Mouse (Mus musculus) lung, postnatal 36 days (tissue): Measurements from ENCODE around the gene Hoxa4.
A peak's percentile ranks its signal among the peaks of the same experiment; 100 is the strongest.

ENCODE experiments used
- DNase-seq: peaks from one replicate; pipeline ENCODE4 v3.0.0; 2022; ENCODE audit warnings: mixed read lengths

Hoxa4 gene

DNA sequence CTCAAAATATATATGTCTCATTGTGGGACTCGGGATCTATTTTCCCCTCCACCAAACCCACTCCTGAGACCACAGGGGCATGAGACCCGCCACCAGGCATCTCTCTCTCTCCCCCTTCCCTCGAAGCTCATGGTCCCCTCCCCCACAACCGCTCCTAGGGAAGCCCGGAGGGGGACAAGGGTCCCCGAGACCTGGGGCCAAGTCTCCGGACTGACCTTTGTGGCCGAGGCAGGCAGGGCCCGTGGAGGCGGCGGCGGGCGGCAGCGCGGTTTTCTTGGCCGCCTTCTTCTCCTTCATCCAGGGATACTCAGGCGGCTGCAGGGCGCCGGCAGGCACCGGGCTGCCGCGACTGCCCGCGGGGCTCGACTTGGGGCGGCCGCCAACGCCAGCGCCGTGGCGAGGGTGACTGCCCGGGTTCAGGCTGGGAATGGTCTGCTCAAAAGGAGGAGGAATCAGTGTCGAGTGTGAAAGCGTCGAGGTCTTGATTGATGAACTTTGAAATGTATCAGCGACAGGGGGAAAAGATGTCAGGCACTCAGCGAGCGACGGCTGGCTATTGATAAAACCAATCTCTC, 27.4 kb downstream of the Hoxa4 start:
- DNase-seq = no peak

DNA sequence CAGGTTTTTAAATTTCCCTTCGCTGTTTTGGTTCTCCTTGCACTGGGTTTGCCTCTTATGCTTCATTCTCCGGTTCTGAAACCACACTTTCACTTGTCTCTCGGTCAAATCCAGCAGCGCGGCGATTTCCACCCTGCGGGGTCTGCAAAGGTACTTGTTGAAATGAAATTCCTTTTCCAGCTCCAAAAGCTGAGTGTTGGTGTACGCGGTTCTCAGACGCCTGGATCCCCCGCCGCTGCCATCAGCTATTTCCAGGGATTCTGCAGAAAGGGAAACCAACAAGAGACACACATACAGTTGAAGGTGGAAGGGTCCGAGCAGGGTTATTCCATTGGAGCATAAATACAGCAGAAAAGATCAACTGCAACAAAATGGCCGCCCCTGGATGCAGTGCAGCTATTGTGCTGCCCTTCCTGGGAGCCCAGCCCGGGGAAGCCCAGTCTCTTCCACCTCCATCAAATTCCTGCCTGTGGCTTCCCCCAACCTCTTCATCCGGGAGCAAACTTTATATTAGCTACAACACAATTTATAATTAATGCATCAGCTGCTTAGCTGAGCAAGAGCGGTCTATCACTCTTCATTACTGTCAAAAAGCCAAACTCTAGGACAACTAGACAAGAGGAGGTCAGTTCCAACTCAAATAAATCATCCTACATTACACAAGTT, 28.1 kb downstream of the Hoxa4 start:
- DNase-seq = no peak

DNA sequence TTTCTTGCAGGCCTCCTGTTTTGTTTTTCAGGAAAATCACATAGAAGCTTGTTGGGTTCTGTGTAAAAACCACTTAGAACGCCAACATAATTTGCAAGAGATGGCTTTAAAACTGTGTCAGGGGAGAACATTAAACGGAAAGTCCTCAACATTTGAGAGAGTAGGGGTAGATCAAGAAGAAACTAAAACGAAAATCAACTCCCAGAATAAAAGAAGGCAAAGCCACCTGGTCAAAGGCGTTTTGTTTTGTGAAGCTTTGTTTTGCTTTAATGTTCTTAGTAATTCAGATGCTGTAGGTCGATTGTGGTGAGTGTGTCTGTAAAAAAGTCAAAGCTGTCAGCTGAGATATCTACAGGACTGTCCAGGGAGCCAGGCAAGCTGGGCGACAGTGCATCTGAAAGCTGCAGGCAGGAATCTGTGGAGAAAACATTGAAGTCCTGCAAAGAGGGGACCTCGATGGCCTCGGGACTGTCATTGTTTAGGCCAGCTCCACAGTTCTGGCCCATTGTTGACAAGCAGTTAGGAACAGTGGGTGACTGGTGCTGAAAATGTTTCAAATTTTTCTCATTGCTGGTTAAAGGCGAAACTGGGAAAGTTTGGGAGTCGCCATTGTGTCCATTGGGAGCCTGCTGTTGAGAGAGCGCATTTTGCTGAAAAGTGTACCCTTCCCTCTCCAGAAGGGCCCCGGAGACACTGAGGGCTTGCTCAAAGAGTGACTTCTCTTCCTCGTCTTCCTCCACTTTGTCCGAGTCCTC, 28.8 kb downstream of the Hoxa4 start:
- no peak for DNase-seq

DNA sequence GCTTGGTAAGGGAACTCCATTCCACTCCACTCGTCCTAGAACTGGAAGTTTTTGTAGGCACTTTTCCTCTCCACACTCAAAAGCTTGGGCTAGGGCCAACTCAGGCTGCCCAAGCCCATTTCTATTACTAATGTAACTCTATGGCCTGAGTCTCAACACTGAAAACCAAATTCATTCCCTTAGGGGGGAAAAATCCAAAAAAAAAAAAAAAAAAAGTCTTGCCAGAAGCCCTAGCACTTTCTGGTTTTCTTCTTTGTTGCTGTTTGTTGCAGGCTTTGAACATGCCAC, 29.5 kb downstream of the Hoxa4 start:
- DNase-seq = no peak

DNA sequence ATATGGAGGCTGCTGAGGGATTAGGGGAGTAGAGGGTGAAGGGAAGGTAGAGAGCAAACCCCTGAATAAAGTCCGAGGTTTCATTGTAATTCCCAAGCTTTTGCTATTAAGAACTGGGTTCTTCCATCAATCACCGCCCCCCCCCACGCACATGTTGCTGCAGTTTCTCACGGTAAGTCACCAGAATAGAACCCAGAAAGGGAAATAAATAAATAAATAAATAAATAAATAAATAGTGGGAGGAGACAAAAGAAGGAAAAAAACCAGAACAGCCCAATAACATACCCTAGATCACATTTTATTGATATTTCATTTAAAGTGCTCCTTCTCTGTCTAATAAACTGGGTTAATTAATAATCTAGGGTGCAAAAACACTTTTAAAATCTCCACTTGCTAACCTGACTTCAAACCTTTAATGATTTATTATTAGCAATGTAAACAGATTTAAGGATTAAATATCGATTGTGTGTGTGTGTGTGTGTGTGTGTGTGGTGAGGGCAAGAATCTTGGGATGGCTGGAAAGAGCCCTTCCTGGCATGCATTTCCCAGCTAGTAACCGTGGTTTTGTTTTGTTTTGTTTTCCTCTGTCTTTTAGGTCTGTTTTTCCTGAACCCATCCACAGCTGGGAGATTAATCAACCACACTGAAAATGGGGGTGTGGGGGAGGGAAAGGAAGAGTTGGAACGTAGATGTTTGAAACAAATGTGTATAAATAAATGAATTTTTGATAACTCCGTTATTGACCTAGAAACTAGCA, 30.0 kb downstream of the Hoxa4 start:
- no peak for DNase-seq

DNA sequence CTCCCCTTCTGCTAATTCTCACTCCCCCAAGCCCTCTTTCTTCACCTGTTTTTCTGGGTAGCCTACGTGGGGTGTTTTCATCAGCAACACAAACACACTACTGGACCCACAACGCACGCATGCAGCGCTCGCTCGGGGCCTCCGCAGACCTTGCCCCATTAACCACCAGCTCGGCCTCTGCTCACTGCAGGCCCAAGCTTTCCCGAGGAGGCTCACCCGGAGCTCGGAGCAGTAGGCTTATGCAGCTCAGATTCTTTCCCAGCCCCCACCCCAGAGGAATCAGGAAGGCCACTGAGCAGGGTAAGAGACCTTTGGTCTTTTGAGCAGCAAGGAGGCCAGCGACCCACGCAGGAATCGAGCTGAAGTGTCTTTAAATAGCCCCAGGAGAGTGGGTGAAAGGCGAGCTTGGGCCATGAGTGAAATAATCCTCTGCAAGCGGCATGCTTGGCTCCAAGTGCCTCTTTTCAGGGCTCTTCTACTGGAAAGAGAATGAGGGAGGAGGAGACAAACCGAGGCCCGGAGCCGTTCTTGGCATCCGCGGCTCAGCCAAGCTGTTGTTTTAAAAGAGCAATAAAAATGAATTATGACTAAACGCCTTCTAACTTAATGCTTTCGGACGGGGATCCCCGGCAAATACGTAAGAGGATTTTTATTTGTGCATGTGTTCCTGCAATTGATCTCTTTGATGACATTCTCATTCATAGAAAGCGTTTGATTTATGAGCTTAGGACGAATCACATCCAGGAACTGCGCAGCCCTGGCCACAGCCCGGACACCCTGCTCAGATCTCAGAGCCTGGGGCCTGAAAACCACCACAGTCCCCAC, 30.8 kb downstream of the Hoxa4 start:
- DNase-seq = peak; percentile 72

DNA sequence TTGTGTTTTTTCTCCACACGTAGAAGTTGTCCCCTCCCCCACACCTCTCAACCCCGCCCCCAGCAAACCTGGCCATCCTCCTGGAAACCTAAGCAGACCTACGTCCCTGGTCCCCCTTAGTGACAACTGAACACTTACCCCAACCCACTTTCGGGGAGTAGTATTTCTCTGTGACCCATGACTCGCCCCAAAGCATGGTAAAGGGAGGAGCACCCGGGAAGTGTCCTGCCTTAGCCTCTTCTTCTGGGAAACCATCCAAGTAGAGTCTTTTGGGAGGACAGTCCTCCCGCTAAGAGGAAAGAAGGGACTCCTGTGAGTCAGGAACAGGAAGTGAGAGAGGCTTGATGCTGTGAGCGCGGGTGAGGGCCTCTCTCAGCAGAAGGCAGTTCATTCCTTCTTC, 31.6 kb downstream of the Hoxa4 start:
- DNase-seq = no peak

DNA sequence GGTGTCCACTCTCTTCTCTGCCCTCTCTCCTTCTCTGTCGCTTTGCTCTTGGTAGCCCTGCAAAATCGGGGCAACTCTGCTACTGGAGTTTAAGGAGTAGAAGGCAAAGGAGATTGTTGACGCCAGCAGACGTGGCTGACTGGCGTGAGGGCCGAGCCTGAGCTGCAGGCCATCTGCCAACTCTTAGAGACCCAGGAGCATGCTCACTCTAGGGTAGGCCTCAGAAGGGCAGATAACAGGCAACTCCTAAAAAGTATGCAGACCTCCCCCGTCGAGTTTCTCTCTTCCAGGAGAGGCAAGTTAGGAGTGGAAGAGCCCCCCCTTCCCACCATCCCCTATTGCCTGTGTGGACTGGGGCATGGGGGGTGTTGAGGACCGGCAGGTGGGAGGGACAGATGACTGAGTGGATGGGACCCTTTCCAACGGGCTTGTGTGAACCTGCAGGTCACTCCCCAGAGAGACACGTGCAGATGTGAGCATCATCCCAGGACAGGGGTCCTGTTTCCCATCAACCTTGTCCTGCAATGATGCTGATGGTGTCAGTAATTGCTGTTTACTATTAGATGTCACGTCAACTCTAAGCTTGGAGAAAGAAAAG, 32.3 kb downstream of the Hoxa4 start:
- peak; percentile 57 for DNase-seq

DNA sequence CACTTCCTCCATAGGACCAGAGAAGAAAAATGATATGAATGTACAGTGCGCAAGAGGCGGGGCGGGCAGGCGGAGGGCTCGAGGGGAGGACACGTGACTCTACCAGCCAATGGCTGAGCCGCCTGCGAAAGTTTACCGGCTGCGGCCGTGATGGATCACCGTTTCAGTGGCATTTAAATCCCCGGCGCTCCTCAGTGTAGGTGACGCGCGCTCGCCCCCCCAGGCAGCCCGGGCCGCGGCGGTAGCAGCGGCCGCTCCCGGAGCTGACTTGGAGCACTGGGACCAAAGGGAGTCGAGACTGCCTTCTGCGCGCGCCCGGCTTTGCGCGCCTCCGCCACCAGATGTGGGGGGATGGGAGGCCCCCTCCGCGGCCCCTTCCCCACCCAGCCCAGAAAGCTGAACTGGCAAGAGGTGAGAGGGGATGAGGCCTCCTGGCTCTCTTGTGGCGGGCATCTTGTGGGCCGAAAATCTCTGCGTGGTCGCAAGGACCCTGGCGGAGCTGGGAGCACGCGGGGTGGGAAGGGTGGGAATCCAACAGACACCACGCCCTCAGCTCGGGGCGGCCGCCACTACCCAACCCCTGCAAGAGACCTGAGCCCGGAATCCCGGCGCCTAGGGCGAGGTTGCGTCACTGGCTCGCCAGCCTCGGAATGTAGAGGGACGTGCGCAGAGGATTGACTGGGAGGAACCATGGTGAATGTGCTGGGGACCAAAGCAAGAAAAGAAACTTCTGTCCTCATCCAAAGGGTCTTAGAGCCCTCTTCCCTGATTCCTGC, 33.1 kb downstream of the Hoxa4 start, which contains the start of gene Hoxa1:
Gene Hoxa1 (minus strand): TSS at position 42 of the 776 bp plus-strand sequence.
- DNase-seq = peak; percentile 91

DNA sequence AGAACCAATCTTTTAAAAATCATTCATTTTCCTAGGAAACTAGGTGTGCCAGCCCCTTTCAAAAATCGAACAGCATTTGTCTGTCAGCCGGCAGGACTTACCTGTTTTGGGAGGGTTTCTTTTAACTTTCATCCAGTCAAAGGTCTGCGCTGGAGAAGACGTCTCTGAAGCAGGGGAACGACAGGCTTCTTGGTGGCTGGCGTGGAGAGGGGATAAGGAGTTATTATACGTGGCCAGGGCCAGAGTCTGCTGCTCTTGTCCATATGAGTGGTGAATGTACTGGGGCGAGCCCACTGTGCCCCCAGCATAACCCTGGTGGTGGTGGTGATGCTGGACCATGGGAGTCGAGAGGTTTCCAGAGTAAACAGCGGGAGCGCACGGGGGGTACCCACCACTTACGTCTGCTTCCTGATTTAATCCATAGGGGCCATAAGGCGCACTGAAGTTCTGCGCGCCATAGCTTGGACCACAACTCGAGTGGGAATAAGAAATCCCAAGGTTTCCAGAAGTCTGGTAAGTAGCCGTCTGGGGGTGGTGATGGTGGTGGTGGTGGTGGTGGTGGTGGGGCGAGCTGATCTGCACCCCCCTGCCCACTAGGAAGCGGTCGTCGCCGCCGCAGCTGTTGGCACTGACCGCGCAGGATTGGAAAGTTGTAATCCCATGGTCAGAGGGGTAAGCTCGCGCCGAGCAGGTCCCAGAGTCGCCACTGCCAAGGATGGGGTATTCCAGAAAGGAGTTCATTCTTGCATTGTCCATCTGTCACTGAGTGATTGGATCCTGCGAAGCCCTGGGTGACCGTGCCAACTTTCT, 33.9 kb downstream of the Hoxa4 start:
- no peak for DNase-seq

DNA sequence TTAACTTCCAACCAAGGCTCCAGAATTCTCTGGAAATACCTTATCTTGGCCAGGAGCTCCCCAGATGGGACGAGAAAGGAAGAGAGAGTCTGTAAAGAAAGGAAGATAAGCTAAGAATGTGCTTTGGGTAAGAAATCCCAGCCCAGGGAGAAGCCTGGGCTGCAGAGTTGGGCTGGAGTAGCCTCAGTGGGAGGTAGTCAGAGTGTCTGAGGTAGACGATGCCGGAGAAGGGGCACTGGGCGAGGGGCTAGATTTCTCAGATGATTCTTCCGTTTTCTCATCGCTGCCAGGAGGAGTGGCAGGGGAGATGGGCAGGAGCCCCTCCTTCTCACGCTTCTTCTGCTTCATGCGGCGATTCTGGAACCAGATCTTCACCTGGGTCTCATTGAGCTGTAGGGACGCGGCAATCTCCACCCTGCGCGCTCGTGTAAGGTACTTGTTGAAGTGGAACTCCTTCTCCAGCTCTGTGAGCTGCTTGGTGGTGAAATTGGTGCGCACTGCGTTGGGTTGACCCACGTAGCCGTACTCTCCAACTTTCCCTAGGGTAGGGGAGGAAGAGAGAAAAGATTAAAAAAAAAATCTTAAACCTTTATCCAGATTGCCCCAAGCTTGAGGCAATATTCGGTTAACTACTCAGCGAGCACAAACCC, 34.9 kb downstream of the Hoxa4 start:
- no peak for DNase-seq

DNA sequence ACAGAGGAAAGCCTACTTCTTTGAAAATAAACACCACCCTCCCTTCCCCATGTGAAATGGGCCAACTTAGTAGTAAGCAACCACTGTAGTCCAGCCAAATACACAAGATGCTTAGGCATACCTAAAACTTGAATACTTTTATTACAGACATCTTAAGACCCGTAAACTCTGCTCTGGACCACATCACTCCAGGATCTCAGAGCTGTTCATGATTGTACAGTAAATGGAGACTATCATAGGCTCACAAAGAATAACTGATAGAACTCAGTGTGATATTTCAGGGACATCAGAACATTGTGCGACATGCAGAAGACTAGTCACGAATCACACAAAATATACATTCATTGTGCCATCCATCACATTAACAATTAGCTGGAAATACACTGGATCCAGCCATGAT, 36.1 kb downstream of the Hoxa4 start:
- no peak for DNase-seq

DNA sequence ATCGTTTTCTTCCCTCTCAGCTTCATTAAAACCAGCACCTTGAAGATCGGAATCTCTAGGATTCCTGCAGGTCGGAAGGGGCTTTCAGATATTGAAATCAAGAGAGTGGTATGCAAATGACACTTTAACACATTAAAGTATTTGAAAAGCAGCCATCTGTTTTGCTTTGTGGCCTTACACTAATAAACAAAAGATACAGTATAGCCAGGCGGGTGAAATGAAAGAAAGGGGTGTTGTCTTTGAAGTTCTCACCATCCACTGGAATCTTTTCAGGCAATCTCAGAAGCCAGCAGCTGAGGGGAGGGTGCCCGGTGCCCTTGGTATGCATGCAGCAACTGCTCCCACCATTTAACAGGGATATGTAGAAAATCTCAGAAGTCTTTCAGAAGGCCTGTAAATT, 37.5 kb downstream of the Hoxa4 start:
- no peak for DNase-seq

DNA sequence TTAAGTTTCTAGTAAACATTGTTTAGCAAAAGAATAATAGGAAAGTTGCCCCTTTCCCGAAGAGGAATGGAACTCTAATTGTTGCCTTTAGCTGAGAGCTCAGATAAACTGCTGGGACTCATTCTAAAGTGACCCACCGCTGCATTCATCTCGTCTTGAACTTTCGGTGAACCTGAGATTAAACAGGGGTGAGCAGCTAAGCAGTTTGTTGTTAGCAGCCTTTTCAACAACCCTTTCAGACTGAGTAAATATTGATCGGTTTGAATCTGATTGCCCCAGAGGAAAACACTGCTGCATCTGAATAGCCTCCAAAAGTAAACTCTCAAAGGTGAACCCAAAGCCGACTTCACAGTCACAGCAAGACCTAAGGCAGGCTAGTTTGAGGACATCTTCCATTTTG, 38.3 kb downstream of the Hoxa4 start:
- DNase-seq = no peak

DNA sequence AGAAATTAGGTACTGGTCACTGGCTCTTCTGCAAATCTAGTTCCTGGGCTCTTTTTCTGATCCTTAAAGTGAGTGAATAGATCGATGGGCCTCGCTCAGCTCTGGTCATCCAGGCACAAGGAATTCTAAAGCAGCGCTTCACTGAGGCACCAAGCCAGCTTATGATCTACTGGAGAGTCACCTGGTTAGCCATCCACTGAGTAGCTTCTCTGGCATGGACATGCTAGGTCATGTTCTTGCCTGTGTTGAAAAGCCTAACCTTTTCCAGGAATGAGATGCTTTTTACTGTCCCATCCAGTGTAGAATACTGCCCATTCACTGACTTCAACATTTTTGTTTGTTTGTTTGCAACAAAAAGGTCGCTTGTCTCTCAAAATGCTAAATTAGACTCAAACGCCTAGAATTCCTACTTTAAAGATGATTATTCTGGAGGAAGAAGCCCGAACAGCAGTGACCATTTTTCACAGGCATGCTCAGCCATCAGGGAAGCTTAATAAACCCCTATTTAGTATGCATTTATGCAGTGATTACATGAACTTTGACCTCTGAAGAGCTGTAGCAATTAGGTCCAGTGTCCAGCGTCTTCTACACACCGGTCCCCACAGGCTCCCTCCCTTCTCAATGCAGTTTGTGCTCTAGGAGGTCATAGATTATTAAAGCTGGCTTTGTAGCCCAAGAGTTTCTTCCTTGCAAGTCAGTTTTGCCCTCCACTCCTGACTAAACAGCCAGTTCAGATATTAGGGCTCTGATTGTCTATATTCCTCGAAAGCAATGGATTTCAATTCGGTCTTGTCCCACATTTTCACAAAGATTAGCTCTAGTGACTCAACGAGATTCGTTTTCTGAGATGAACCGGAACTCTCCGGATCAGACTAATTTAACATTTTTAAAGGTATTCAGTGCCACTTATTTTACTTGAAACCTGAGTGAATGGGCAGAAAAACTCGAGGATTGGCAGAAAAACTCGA, 39.0 kb downstream of the Hoxa4 start:
- DNase-seq = no peak

DNA sequence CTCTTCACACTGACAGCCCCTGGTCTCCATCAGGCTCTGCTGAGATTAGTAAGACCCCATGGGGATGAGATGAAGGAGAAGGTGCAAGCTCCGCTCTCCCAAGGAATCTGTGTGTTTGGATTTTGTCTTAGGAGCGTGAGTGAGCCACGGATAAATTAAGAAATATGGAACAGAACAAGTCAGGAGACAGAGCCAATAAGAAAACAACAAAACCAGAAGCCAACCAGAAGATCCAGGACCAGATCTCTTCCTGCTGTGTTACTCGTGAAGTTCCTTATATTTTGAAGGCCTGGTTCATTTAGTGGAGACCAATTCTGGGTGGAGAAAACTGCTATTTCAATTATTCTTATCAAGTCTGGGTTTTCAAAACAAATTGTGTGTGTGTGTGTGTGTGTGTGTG, 40.0 kb downstream of the Hoxa4 start:
- no peak for DNase-seq

DNA sequence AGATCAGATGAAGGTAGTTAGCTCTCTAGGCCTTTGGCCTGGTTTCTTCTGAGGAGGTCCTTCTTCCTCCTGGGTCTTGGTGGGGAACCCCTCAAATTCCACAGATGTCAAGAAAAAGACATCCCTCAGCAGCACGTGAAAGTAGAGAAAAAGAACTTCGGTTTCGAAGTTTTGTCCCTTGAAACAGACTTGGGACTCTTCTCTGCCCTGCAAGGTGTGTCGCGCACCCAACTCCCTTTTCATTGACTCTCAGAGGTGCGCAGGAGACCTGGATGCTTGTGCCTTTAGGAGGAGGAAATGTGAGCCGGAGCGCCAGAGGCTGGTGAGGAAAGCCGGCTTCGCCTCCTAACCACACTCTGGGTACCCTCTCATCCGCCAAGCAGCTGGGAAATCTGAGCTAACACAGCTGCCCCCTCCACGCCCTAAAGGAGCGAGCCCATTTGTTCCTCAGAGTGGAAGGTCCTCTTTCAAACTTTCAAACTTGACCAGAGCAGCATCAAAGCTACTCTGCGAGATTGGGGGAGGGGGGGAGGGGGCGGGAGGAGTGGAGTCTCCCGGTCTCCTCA, 41.1 kb downstream of the Hoxa4 start:
- no peak for DNase-seq
